Mouse (Mus musculus): ENCODE measurements around the gene Rsf1. TPM values are rescaled to one million over a fixed set of nuclear protein-coding genes. Genes with fewer than 3 reads are reported as not detected.
A peak's percentile ranks its signal among the peaks of the same experiment; 100 is the strongest.

Rsf1 gene
- polyA plus RNA-seq, 1 experiment from 2014 or later: 25.0 TPM

GRCm38 (mm10) chr7:97737638-97738456 lies 158.2 kb downstream of the Rsf1 start, which contains the start of gene Aqp11:
TSS of gene Aqp11 (minus strand) at chr7:97738289.
- Histone ChIP-seq H3K4me3 (ENCODE audit: low read length) (peak within 1 kb of the TSS; percentile 82), H3K9ac (ENCODE audit: low read depth, low read length) (peak within 1 kb of the TSS; percentile 85), H3K27me3 (replicated peaks; ENCODE audit: control insufficient read depth, insufficient read depth, low read length) (no peaks in the 10 kb centered on the region), H3K4me1 (ENCODE audit: control insufficient read depth, insufficient read depth, low read depth, low read length) (peaks cover 12% of the 10 kb centered on the region), H3K36me3 (ENCODE audit: control insufficient read depth, insufficient read depth, low read length) (no peaks in the 10 kb centered on the region), H3K4me2 (ENCODE audit: low read length) (peak within 1 kb of the TSS; percentile 98), H3K27ac (ENCODE audit: low read depth, low read length) (peak within 1 kb of the TSS; percentile 40; the same call in 1 of the 2 replicates), H3K9me3 (ENCODE audit: control insufficient read depth, low read length) (no peaks in the 10 kb centered on the region)
- under 1% methylated on average over 59 of the region's 64 CpGs for WGBS
- ATAC-seq: peak; percentile 95

DNA sequence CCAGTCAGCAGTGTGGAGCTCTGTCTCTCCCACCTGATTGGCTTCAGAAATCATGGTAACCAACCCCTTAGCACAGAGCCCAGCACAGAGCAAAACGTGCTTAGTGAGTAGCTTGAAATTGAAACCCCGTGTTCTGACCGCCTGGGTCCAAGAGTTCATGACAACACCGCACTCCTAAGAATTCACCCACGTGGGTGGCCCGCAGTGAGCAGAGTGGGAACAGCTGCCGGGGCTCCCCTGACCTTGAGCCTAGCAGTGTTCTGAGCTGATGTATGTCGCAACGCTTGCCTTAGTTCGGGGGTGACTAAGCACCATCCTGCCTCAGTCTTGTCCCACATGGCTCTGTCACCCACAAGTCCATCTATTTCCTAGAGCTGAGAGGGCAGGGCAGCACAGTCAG lies 161.3 kb downstream of the Rsf1 start:
- ATAC-seq: no peak
- no peak overlapping the region for H3K27ac ChIP-seq (ENCODE audit: low read depth, low read length)
- H3K36me3 ChIP-seq (ENCODE audit: control insufficient read depth, insufficient read depth, low read length): no peaks in the 10 kb centered on the region
- H3K4me1 ChIP-seq (ENCODE audit: control insufficient read depth, insufficient read depth, low read depth, low read length): peaks cover 10% of the 10 kb centered on the region
- WGBS: 54% methylated on average over 10 of the region's 10 CpGs
- H3K9ac ChIP-seq (ENCODE audit: low read depth, low read length): no peak overlapping the region
- H3K9me3 ChIP-seq (ENCODE audit: control insufficient read depth, low read length): no peaks in the 10 kb centered on the region
- H3K4me3 ChIP-seq (ENCODE audit: low read length): no peak overlapping the region
- H3K4me2 ChIP-seq (ENCODE audit: low read length): no peak overlapping the region
- no peaks in the 10 kb centered on the region for H3K27me3 ChIP-seq (replicated peaks; ENCODE audit: control insufficient read depth, insufficient read depth, low read length)

DNA sequence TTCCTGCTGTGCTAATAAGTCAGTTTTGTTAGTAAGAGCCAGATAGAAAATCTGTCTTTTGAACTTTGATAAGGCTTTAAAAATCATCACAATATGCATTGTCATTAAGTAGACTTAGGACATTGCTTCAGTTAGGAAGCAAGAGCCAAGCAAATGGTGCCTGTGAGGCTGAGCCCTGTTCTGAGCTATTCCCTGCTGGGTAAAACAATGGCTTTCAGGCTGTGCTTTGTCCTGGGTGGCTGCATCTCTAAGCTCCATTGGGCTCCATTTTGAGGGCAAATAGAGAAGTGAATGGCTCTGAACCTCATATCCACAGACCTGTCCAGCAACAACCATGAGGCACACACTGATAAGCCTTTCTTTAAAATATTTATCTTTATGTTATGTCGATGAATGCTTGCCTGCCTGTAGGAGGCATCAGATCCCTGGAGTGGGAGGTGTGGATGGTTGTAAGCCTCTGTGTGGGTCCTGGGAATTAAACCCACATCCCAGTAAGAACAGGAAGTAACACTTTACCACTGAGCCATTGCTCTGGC lies 162.1 kb downstream of the Rsf1 start:
- no peaks in the 10 kb centered on the region for H3K36me3 ChIP-seq (ENCODE audit: control insufficient read depth, insufficient read depth, low read length)
- no peak overlapping the region for H3K4me2 ChIP-seq (ENCODE audit: low read length)
- no peaks in the 10 kb centered on the region for H3K9me3 ChIP-seq (ENCODE audit: control insufficient read depth, low read length)
- no peak overlapping the region for H3K9ac ChIP-seq (ENCODE audit: low read depth, low read length)
- no peak overlapping the region for H3K27ac ChIP-seq (ENCODE audit: low read depth, low read length)
- peaks cover 7% of the 10 kb centered on the region for H3K4me1 ChIP-seq (ENCODE audit: control insufficient read depth, insufficient read depth, low read depth, low read length)
- no peak overlapping the region for H3K4me3 ChIP-seq (ENCODE audit: low read length)
- no peak for ATAC-seq
- H3K27me3 ChIP-seq (replicated peaks; ENCODE audit: control insufficient read depth, insufficient read depth, low read length): no peaks in the 10 kb centered on the region
- WGBS: 30% methylated on average over 1 of the region's 1 CpGs

Other genes with a start within 250 kb of the Rsf1 start
- gene Usp35, start 247.9 kb upstream of the Rsf1 start, polyA plus RNA-seq (2015; fragmentation: Nextera tagmentation; extraction: Ambion mirVana): 3.0 and 3.2 TPM in 2 replicates
- 7.7 and 7.9 TPM in 2 replicates for gene Kctd21, start 247.6 kb upstream of the Rsf1 start, polyA plus RNA-seq (2015; fragmentation: Nextera tagmentation; extraction: Ambion mirVana)
- 13.1 and 14.5 TPM in 2 replicates for gene Alg8, start 208.3 kb upstream of the Rsf1 start, polyA plus RNA-seq (2015; fragmentation: Nextera tagmentation; extraction: Ambion mirVana)
- gene Ndufc2, start 179.9 kb upstream of the Rsf1 start, polyA plus RNA-seq (2015; fragmentation: Nextera tagmentation; extraction: Ambion mirVana): 431 and 501 TPM in 2 replicates
- 4.2 and 4.6 TPM in 2 replicates for gene Thrsp, start 162.2 kb upstream of the Rsf1 start, polyA plus RNA-seq (2015; fragmentation: Nextera tagmentation; extraction: Ambion mirVana)
- 1.2 and 1.8 TPM in 2 replicates for gene Kctd14, start 128.6 kb upstream of the Rsf1 start, polyA plus RNA-seq (2015; fragmentation: Nextera tagmentation; extraction: Ambion mirVana)
- 43.3 and 50.1 TPM in 2 replicates for gene Ints4, start 98.9 kb upstream of the Rsf1 start, polyA plus RNA-seq (2015; fragmentation: Nextera tagmentation; extraction: Ambion mirVana)
- gene Aamdc, start 392 bp upstream of the Rsf1 start, polyA plus RNA-seq (2015; fragmentation: Nextera tagmentation; extraction: Ambion mirVana): 56.7 and 61.8 TPM in 2 replicates
- gene Clns1a, start 116.7 kb downstream of the Rsf1 start, polyA plus RNA-seq (2015; fragmentation: Nextera tagmentation; extraction: Ambion mirVana): 184 TPM in 2 replicates
- 23.2 and 24.5 TPM in 2 replicates for gene Aqp11, start 158.4 kb downstream of the Rsf1 start, polyA plus RNA-seq (2015; fragmentation: Nextera tagmentation; extraction: Ambion mirVana)
- 131 and 138 TPM in 2 replicates for gene Pak1, start 208.7 kb downstream of the Rsf1 start, polyA plus RNA-seq (2015; fragmentation: Nextera tagmentation; extraction: Ambion mirVana)

All from hindbrain, embryonic 16.5 days (tissue).